Mouse (Mus musculus) heart, postnatal 0 days (tissue): ENCODE measurements around the gene Mcrs1.

Experiments
- CTCF ChIP-seq: IDR thresholded peaks from 2 replicates; pipeline ENCODE4 v1.5.1; 2016; ENCODE audit warnings: antibody characterized with exemption, control low read depth, low read depth
- EP300 ChIP-seq: IDR thresholded peaks from 2 replicates; pipeline ENCODE4 v1.6.1; 2016; ENCODE audit warnings: antibody characterized with exemption, low read depth

GRCm38 (mm10) chr15:99265679-99266078 lies 13.9 kb upstream of the Mcrs1 start:
- TF ChIP-seq CTCF (peak; percentile 89), EP300 (no peak)
